Mouse (Mus musculus) forebrain, embryonic 16.5 days (tissue): ENCODE measurements around the gene Clec3b. TPM values are rescaled to one million over a fixed set of nuclear protein-coding genes. Genes with fewer than 3 reads are reported as not detected.

Experiments
- ATAC-seq: fragments of 200-750 bp; cut with Nextera tagmentation; 2 replicates; pipeline ENCODE4 v1.8.0; 2017; ENCODE audit warnings: mild to moderate bottlenecking, moderate library complexity
- H3K27ac ChIP-seq: fragments of 300-500 bp; sonication (generic); 2 replicates; pipeline ENCODE4 v1.5.1; 2014; ENCODE audit warnings: low read length, control low read depth
- H3K27me3 ChIP-seq: fragments of 300-500 bp; sonication (generic); replicated peaks from 2 replicates; pipeline ENCODE4 v1.6.1; 2014; ENCODE audit warnings: low read length; ENCODE audit not compliant: control insufficient read depth, insufficient read depth
- H3K36me3 ChIP-seq: fragments of 300-500 bp; sonication (generic); 2 replicates; pipeline ENCODE4 v1.6.1; 2014; ENCODE audit not compliant: control insufficient read depth, insufficient read depth
- H3K4me1 ChIP-seq: fragments of 300-500 bp; sonication (generic); replicated peaks from 2 replicates; pipeline ENCODE4 v1.6.1; 2014; ENCODE audit warnings: low read length; ENCODE audit not compliant: control insufficient read depth, insufficient read depth
- H3K4me2 ChIP-seq: fragments of 300-500 bp; sonication (generic); 2 replicates; pipeline ENCODE4 v1.6.1; 2014; ENCODE audit warnings: mild to moderate bottlenecking, low read length, control low read depth
- H3K4me3 ChIP-seq: fragments of 300-500 bp; sonication (generic); replicated peaks from 2 replicates; pipeline ENCODE4 v1.5.1; 2014; ENCODE audit warnings: mild to moderate bottlenecking, low read length, control low read depth
- H3K9ac ChIP-seq: fragments of 300-500 bp; sonication (generic); replicated peaks from 2 replicates; pipeline ENCODE4 v1.6.1; 2014; ENCODE audit warnings: low read depth, low read length, control low read depth
- H3K9me3 ChIP-seq: fragments of 300-500 bp; sonication (generic); 2 replicates; pipeline ENCODE4 v1.6.1; 2016; ENCODE audit warnings: low read length; ENCODE audit not compliant: control insufficient read depth
- WGBS: fragments of 180-500 bp; shearing (Covaris S2); extraction: QIAGEN DNeasy Blood & Tissue Kit; methylation state at CpG from one replicate; pipeline ENCODE4 v1.1.7; 2014; 5-methylcytosine and 5-hydroxymethylcytosine counted together
- polyA plus RNA-seq: library from polyadenylated mRNA; unstranded; fragments of >200 nt; fragmentation: Nextera tagmentation; extraction: Ambion mirVana; gene quantifications from 2 replicates; pipeline ENCODE4 v1.2.1, GENCODE M21; 2015

Gene Clec3b
- polyA plus RNA-seq, 1 experiment from 2014 or later = 0.35 TPM

DNA sequence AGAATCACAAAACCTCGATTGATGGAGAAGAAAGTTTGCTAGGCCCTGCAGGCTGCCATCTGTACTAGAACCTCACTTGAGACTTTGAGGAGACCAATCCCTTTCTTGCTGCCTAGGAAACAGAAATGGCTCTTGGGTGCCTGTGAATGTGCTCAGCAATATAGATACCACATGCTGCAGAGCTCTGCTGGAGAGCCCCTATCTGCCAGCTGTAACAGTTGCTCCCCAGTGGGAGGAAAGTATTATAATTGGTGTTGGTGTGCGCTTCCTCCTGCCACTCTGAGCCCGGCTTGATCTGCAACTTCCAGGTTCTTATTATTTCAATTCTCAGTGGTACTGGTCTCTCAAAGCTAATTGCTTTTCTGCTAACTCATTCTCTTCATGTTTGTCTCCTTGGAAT, 27.7 kb upstream of the Clec3b start:
- no peak overlapping the region for H3K9ac ChIP-seq
- peaks cover 31% of the 10 kb centered on the region for H3K36me3 ChIP-seq
- no peak overlapping the region for H3K27ac ChIP-seq
- H3K4me2 ChIP-seq = no peak overlapping the region
- H3K27me3 ChIP-seq = no peaks in the 10 kb centered on the region
- WGBS = 91% methylated on average over 3 of the region's 3 CpGs
- ATAC-seq = no peak
- no peaks in the 10 kb centered on the region for H3K4me1 ChIP-seq
- H3K4me3 ChIP-seq = no peak overlapping the region
- no peaks in the 10 kb centered on the region for H3K9me3 ChIP-seq

- 95% methylated on average over 6 of the region's 6 CpGs for WGBS
- Histone ChIP-seq H3K4me3 (no peak overlapping the region), H3K27me3 (no peaks in the 10 kb centered on the region), H3K27ac (no peak overlapping the region), H3K36me3 (peaks cover 38% of the 10 kb centered on the region), H3K4me1 (no peaks in the 10 kb centered on the region), H3K9me3 (no peaks in the 10 kb centered on the region), H3K4me2 (no peak overlapping the region), H3K9ac (no peak overlapping the region)
- no peak for ATAC-seq
Observed at GRCm38 (mm10) chr9:123123571-123124412, 27.0 kb upstream of the Clec3b start.

DNA sequence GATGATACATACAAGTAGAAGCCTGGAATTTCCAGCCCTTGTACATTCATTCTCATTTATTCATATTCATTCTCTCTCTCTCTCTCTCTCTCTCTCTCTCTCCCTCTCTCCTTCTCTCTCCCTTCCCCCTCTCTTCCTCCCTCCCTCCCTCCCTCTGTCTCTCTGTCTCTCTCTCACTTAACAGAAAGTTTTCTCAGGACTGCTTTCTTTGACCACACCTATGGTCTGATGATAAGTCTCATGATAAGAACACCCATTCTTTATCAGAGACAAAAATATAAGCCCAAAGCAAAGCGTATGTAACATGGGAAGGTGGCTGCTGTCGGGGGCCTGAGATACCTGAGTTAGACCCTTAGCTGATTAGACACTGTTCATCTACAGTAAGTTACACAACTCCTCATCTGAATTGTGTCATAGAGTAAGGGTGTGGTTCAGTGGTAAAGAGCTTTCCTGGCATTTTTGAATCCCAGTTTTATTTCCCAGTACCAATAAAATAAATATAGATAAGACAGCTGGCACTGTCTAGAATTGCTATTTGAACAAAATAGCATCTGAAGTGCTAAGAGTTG, 26.2 kb upstream of the Clec3b start:
- Histone ChIP-seq H3K36me3 (peaks cover 34% of the 10 kb centered on the region), H3K27ac (no peak overlapping the region), H3K9me3 (no peaks in the 10 kb centered on the region), H3K4me1 (no peaks in the 10 kb centered on the region), H3K4me3 (no peak overlapping the region), H3K9ac (no peak overlapping the region), H3K27me3 (no peaks in the 10 kb centered on the region), H3K4me2 (no peak overlapping the region)
- ATAC-seq = no peak
- 95% methylated on average over 2 of the region's 2 CpGs for WGBS

DNA sequence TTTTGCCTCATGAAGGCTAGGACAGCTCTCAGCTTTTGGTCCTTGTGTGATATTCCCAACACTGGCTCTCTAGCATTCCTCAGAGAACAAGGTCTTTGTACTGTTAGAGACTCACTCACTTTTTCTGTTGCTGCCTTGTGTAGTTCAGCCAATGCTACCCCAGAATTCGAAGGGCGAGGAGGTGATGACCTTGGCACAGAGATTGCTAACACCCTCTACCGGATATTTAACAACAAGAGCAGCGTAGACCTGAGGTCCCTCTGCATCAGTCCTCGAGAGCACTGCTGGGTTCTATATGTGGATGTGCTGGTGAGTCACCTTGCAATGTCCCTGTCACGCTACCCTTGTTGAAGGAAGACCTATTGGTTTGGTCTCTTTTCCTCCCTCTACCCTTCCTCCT, 23.1 kb upstream of the Clec3b start:
- no peak overlapping the region for H3K4me3 ChIP-seq
- no peaks in the 10 kb centered on the region for H3K27me3 ChIP-seq
- H3K9ac ChIP-seq = no peak overlapping the region
- 97% methylated on average over 6 of the region's 6 CpGs for WGBS
- H3K27ac ChIP-seq = no peak overlapping the region
- H3K36me3 ChIP-seq = peaks cover 29% of the 10 kb centered on the region
- no peak overlapping the region for H3K4me2 ChIP-seq
- no peak for ATAC-seq
- no peaks in the 10 kb centered on the region for H3K9me3 ChIP-seq
- no peaks in the 10 kb centered on the region for H3K4me1 ChIP-seq

GRCm38 (mm10) chr9:123132994-123133393, 17.8 kb upstream of the Clec3b start:
- H3K36me3 ChIP-seq = peaks cover 33% of the 10 kb centered on the region
- H3K4me3 ChIP-seq = no peak overlapping the region
- no peak overlapping the region for H3K9ac ChIP-seq
- H3K4me1 ChIP-seq = no peaks in the 10 kb centered on the region
- H3K4me2 ChIP-seq = no peak overlapping the region
- ATAC-seq = no peak
- H3K27me3 ChIP-seq = no peaks in the 10 kb centered on the region
- no peak overlapping the region for H3K27ac ChIP-seq
- WGBS = 90% methylated on average over 3 of the region's 3 CpGs
- no peaks in the 10 kb centered on the region for H3K9me3 ChIP-seq

DNA sequence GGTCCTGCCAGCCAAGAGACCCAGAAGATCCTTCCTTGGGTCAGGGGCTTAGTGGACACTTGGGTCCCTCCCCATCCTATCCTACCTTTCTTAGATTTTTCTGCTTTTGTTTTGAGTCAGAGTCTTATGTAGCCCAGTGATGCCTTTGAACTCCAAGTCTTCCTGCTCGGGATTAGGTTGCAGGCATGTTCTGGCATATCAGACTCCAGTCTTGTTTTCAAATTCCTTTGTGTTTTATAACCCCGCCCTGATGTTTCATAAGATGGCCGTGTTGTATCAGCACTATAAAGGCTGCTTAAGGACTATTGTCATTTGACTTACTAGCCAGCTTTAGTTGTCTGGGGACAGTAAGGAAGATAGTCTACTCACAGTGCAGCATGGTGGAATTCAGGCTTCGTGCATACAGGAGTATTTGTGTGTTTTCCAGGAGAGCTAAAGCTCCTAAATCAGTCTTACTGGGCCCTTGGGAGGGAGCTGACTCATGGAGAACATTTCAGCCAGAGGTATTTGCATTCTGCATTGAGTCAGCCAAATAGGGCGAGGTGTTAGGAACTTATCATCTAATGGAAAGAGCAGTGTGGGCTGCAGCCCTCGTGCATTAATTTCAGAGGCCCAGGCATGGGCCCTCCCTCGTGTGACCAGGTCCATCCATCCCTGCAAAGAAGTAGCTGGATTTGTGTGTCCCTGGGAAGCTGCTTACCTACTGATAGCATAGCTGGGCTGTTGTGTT, 13.6 kb upstream of the Clec3b start:
- no peak overlapping the region for H3K27ac ChIP-seq
- H3K36me3 ChIP-seq = peaks cover 10% of the 10 kb centered on the region
- H3K4me2 ChIP-seq = no peak overlapping the region
- H3K9me3 ChIP-seq = no peaks in the 10 kb centered on the region
- no peak overlapping the region for H3K9ac ChIP-seq
- no peaks in the 10 kb centered on the region for H3K27me3 ChIP-seq
- ATAC-seq = no peak
- H3K4me1 ChIP-seq = no peaks in the 10 kb centered on the region
- no peak overlapping the region for H3K4me3 ChIP-seq
- 88% methylated on average over 7 of the region's 7 CpGs for WGBS

DNA sequence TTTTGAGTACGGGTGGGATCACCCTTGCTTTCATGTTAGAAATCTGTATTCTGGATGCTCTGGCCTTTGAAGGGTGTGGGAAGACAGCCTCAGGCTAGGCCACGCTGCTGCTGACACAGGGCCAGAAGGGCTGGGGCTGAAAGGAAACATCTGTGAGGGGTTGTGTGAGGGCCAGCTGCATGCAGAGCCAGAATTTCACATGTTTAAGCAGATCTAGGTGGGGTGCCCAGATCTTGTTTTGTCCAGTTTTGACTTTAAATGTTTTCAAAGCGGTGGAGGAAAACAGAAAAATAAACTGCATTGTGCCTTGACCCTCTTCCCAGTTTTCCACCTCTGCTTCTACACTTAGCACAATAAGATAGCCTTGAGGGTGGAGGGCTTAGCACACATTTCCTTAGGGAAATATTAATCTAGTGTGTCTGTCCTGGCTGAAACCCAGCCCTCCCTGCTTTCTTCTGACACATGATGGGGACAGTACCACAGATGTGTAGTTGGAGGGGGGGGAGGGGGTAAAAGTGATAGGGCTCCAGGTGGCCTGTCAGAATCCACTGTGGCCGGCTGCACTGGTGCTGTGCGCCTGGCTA, 11.8 kb upstream of the Clec3b start:
- Histone ChIP-seq H3K4me3 (no peak overlapping the region), H3K27ac (no peak overlapping the region), H3K36me3 (peaks cover 11% of the 10 kb centered on the region), H3K27me3 (no peaks in the 10 kb centered on the region), H3K9ac (no peak overlapping the region), H3K9me3 (no peaks in the 10 kb centered on the region), H3K4me1 (no peaks in the 10 kb centered on the region), H3K4me2 (no peak overlapping the region)
- no peak for ATAC-seq
- WGBS = 77% methylated on average over 5 of the region's 5 CpGs

GRCm38 (mm10) chr9:123139887-123140614, 10.7 kb upstream of the Clec3b start:
- 76% methylated on average over 4 of the region's 4 CpGs for WGBS
- H3K4me2 ChIP-seq = no peak overlapping the region
- H3K27ac ChIP-seq = no peak overlapping the region
- ATAC-seq = no peak
- no peaks in the 10 kb centered on the region for H3K4me1 ChIP-seq
- H3K9me3 ChIP-seq = no peaks in the 10 kb centered on the region
- no peaks in the 10 kb centered on the region for H3K27me3 ChIP-seq
- no peak overlapping the region for H3K9ac ChIP-seq
- H3K36me3 ChIP-seq = peaks cover 8% of the 10 kb centered on the region
- H3K4me3 ChIP-seq = no peak overlapping the region

GRCm38 (mm10) chr9:123148430-123148829, 2.3 kb upstream of the Clec3b start:
- H3K27me3 ChIP-seq = no peaks in the 10 kb centered on the region
- H3K27ac ChIP-seq = no peak overlapping the region
- no peak overlapping the region for H3K4me2 ChIP-seq
- ATAC-seq = no peak
- H3K36me3 ChIP-seq = peaks cover 2% of the 10 kb centered on the region; the same call in 1 of the 2 replicates
- H3K9me3 ChIP-seq = no peaks in the 10 kb centered on the region
- 87% methylated on average over 5 of the region's 5 CpGs for WGBS
- no peak overlapping the region for H3K4me3 ChIP-seq
- H3K4me1 ChIP-seq = no peaks in the 10 kb centered on the region
- no peak overlapping the region for H3K9ac ChIP-seq
